Mouse (Mus musculus) lung, postnatal 25 days (tissue): Measurements from ENCODE around the gene Klhdc9.

Experiments
- DNase-seq: peaks from one replicate; pipeline ENCODE4 v3.0.0; 2022; ENCODE audit warnings: low spot score

Gene Klhdc9

DNA sequence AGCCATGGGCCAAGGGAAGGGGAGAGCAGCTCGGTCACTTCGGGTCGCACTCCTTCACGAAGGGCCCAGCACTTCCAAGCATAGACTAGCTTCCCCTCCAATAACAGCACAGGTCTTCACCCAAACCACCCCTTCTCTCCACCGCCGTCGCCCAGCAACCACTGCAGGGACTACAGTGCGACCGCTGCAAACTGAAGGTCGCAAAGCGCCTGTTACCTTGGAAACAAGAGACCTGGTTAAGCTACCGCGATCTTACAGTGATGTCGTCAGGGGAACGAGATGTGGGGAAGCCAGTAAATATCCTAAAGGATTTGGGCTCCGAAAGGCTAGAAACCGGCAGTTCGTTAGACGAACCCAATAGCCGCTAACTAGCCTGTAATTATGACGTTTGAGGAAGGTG lies at the start of gene Klhdc9:
Gene Klhdc9 (minus strand): TSS at position 143 of the 400 bp plus-strand sequence.
- DNase-seq: peak; percentile 85

DNA sequence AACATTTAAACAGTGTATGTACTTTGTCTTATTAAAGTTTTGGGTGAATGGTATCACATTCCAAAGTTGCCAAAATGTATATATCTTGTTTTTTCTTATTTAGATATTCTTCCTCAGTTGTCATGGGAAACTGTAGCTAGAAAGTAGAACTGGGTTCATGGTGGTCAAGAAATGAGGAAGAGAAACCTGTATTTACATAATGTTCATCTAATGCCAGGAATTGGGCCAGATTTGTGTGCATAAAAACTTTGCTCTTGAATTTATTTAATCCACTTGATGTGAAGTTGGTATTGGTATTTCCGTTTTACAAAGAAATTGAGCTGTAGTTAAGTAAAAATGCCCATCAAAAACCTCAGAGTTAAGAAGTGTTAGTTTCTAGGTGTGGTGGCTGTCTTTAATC lies 49.6 kb upstream of the Klhdc9 start:
- no peak for DNase-seq

DNA sequence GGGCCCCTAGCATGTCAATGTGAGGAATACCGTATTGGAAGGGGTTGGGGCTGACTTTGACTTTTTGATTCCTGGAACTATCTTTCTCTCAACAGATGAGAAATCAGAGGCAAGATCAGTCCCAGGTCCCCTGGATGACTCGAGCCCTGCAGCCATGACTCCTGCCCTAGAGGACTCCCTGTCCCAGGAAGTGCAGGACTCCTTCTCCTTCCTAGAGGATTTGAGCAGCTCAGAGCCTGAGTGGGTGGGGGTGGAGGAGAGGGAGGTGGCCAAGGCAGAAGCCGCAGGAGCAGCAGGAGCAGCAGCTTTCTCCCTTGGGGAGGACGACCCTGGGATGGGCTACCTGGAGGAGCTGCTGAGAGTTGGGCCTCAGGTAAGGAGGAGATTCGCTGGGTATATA lies 46.7 kb upstream of the Klhdc9 start:
- DNase-seq: no peak

DNA sequence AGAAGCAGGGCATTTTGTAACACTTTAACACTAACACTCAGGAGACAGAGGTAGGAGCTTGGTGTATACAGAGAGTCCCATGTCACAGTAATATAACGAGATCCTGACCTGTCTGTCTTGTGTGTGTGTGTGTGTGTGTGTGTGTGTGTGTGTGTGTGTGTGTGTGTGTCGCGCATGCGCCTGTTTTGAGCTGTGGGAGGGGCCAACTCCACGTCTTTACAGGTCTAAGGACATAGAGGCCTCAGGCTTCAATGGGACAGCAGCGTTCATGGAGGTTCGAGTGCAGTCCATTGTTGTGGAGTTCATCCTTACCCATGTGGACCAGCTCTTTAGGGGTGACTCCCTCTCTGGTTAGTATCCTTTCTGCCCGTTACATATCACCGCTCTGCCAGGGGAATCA lies 42.4 kb upstream of the Klhdc9 start:
- DNase-seq: no peak

DNA sequence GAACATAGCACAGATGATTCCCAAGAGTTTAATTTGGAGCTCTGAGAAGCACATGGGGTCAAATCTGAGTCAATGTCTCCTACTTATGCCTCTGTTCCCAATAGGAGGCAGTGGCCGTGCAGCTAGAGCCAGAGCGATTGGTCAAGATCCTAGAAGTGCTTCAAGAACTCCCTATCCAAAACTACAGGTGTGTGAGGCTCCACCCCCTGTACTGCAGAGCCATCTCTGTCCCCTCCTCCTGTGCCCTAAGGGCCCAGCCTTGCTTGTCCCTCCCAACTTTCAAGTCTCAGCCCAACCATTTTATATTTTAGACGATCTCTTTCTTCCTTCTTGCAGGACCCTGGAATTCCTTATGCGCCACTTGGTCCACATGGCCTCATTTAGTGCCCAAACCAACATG lies 41.2 kb upstream of the Klhdc9 start:
- no peak for DNase-seq

DNA sequence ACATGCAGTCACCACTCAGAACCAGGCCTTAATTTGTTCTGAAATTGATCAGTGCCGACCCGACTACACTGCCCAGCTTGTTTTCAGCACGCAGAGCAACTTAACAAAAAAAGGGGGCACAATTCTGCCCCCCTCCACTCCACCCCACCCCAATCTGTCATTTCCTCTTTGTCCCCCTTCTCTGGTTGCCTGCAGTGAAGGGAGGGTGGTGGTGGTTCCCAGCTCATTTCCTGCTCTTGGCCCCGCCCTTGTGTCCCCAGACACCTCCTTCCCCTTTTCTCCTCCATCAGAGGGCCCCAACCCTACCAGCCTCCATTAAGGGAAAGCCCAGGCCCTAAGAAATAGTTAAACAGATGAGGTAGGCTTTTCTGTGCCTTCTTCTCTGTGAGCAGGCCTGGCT lies 29.5 kb upstream of the Klhdc9 start:
- peak; percentile 73 for DNase-seq

DNA sequence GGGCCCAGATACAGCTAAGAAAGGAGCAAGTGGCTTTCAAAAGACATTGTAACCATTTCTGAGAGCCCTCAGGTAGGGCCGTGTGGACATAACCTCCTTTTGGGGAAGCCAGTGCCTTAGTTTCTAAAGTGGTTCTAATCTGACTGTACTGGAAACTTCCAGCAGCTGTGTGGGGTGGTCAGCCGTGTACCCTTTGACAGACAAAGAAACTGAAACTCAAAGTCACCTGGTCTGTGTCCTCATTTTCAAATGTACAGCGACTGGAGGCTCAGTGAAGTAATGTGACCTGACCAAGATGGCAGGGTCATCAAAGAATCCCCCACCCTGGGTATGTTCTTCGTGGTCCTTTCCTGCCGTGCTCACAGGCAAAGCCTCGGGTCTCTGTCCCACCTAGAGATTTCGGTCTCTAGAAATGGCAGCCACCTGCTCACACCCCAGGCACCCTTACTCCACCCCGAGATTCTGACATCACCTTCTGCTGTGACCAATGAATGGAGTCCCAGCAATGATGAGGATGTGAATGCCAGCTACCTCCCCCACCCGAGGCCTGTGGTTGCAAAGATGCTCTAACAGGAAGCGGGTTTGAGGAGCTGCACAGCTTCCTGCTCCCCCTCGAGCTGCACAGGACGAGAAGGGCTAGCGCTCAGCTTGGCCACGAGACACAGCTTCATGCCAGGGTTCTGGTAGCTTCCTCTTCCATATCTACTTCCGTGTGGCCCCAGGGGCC lies 27.9 kb upstream of the Klhdc9 start, which contains the start of gene Arhgap30:
Gene Arhgap30 (plus strand): TSS at position 579 of the 727 bp plus-strand sequence.
- peak; percentile 89 for DNase-seq

DNA sequence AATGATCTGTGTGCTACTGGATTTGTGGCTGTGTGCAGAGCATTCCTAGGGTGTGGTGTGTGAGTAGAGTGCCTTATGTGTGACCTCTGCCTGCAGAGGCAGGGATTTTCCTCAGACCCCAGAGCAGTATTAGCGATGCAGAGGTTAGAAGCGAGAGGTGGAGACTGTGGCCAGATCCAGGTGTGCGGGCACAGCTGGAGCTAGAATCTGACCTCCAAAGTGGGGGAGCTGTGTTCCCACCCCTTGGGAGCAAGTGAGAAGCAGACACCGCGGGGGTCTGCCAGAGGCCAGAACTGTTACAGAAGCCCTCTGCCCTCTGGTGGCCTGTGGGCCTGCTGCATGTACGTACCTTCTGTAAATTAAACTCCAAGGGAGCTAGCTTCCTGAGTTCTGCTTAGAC lies 26.5 kb upstream of the Klhdc9 start:
- no peak for DNase-seq

DNA sequence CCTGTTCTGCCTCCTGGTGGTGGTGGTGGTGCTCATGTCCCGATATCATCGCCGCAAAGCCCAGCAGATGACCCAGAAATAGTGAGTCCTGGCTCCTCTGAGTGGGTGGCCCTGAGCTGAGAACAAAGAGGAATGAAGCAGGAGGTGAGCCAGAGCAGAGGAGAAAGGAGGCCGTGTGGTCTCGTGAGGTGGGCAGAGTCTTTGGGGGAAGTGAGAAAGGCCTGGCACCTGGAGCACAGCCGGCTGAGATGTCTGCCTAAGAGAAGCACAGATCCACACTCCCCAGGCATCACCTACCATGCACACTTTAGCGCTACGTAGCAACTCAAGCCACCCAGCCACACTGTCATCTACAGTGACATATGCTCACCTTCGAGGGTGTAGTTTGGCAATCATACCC lies 24.6 kb upstream of the Klhdc9 start:
- DNase-seq: no peak

DNA sequence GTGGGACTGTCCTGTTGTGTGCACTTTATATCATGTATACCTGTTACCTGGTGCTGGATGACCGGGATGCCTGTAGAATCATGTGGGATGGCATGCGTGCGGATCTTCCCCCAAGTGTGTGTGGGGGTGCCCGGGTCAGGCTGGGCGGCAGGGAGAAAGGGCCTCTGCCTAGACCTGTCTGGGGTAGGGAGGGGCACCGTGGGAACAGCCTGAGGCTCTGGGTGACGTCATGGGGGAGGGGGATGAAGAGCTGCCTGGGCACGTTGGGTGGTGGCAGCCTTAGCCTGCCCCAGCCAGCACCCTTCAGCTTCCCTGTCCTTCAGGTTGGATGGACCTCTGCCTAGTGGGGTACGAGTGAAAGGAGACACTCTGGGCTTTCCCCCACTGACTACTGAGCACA lies 23.8 kb upstream of the Klhdc9 start:
- no peak for DNase-seq

DNA sequence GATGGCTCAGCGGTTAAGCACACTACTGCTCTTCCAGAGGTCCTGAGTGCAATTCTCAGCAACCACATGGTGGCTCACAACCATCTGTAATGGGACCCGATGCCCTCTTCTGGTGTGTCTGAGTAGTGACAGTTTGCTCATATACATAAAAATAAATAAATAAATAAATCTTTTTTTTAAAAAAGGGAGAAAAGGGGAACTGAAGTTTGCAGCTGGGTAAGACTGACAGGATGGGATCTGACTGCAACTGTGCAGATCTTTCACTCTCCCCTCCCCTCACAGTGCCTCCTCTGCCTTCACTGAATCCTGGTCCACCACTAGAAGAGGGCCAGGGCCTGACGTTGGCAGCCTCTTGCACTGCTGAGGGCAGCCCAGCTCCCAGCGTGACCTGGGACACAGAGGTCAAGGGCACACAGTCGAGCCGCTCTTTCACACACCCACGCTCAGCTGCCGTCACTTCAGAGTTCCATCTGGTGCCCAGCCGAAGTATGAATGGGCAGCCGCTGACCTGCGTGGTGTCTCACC lies 21.6 kb upstream of the Klhdc9 start:
- DNase-seq: no peak

DNA sequence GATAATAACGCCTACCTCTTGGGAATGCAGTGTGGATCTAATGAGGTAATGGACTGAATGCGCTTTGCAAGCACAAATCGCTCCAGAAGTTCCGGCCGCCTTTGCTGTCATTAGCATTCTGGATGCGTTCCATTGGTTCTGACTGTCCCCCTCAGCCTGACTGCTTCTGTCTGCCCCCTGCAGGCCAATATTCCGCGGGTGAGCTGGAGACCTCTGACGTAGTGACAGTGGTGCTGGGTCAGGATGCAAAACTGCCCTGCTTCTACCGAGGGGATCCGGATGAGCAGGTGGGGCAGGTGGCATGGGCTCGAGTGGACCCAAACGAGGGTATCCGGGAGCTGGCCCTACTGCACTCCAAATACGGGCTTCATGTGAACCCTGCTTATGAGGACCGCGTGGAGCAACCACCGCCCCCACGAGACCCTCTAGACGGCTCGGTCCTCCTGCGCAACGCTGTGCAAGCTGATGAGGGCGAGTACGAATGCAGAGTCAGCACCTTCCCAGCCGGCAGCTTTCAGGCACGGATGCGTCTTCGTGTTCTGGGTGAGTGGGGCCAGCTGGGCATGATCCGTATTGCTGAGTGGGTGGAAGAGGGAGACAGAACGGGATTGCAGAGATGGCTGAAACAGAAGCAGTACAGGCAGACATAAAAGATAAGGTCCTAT lies 19.5 kb upstream of the Klhdc9 start:
- DNase-seq: peak; percentile 88

DNA sequence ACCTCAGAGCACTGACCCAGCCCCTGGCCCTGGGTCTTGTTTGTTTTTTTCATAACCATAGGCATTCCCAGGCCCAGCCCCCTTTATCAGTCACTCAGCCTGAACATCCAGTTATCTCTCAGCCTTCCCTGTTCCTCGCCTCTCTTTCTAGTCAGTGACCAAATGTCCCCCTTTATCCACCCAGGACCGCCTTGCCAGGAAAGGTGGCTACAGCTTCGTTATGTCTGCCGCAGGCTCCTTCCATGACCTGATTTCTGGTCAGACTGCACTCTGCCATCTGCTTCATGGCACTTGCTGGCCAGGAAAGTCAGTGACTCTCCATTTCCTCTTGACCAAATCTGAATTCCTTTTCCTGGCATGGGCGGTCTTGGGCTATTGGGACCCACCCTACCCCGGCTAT lies 17.7 kb upstream of the Klhdc9 start:
- no peak for DNase-seq

DNA sequence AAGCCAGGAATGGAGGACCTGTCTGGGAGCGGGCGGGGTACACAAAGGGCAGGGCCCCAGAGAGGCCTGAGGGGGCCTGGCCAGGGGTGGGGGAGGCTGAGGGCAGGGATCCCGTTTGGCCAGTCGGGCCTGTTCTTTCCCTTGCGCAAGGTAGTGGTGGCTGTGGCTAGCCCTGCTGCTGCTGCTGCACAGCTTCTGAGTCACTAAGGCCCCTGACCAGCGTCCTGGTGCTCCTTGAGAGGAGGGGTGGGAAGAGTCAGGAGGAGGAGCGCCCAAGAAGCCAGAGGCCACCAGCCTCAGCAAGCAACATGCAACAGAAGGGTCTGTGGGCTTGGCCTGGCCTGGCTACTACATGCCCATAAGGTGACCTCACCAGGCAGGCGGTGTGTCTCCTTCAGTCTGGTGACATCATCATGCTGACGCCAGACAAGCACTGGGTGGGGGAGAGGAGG lies 15.1 kb upstream of the Klhdc9 start:
- peak; percentile 81 for DNase-seq

DNA sequence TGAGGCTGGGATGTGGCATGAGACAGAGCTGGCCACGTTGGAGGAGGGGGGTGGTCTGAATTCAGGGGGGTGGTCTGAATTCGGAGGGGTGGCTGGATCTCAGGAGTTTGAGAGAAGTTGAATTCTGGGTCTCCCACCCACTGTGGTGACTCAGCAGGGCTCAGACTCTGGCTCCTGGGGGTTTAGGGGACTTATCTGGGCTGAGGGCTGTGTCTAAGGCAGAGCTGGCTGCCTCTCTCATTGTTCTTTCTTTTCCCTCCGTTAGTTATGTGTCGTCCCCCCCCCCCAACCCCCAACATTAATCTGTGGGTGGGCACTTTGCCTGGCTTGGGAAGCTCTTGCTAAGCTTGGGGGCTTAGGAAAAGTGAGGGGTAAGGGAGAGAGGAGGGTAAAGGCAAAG lies 13.3 kb upstream of the Klhdc9 start:
- no peak for DNase-seq

DNA sequence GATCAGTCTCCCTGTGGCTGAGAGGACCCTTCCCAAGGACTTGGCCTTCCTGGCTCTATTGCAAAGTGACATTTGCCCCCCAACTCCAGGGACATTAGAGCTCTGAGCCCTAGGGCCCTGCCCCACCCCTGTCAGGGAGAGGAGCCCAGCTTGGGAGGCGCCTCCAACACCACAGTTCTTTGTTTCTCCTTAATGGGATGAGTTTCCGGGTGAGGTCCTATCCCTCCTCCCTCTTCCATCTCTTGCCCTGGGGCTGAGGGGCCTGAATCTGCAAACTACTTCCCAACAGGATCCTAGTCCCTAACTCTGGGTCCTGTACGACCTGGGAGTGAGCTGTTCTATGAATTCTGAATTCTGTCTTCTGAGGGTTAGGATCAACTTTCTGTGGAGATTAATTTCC lies 12.3 kb upstream of the Klhdc9 start:
- no peak for DNase-seq

DNA sequence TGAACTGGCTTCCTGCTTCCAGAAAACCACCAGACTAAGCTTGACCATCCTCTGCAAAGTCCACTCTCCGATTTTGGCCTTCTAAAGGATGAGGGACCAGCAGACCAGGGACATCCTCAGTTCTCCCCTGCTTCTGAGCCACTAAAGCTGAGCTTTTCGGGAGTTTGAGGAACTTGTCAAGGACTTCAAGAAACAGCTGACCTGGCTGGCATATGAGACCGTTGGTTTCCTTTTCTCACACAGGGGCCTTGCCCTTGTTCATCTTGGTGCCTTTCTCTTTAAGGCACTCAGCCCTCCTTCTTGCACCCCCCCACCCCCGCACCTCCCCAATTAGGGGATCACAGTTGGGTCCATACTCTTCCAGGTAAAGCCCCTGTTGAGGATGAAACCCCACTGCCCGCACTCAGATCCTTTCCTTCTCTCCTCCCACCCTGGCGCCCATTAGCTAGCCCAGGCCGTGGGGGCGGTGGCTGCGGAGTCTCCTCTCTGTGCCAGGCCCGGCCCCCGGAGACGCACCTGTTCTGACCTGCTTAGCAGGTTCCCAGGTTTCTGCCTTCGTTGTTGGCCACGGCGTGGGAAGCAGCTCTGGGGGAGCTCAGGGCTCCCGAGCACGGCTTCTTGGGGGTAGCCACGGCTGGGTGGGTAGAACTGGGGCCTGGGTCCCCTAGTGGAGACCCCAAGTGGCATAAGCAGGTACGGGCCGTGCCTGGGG lies 9.4 kb upstream of the Klhdc9 start, which contains the start of gene Nectin4:
Gene Nectin4 (plus strand): TSS at position 255 of the 712 bp plus-strand sequence.
- peak; percentile 71 for DNase-seq

DNA sequence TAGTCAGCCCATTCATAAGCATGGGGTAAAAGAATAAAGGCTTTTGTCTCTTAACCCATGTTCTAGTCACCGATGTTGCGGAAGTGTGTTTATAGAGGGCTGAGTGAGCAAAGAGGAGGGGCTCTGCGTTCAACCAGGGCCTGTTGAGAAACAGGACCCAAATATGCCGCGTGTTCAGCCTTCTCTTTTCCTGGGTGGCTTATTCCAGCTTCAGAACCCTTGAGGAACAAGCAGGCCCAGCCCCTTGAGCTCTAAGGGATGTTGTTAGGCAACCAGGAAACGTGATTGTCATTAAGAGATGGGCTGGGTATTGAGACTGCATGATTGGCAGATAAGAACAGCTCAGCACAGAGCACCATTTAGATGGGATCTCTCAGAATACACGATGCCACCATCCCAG lies 5.3 kb upstream of the Klhdc9 start:
- DNase-seq: peak; percentile 37

DNA sequence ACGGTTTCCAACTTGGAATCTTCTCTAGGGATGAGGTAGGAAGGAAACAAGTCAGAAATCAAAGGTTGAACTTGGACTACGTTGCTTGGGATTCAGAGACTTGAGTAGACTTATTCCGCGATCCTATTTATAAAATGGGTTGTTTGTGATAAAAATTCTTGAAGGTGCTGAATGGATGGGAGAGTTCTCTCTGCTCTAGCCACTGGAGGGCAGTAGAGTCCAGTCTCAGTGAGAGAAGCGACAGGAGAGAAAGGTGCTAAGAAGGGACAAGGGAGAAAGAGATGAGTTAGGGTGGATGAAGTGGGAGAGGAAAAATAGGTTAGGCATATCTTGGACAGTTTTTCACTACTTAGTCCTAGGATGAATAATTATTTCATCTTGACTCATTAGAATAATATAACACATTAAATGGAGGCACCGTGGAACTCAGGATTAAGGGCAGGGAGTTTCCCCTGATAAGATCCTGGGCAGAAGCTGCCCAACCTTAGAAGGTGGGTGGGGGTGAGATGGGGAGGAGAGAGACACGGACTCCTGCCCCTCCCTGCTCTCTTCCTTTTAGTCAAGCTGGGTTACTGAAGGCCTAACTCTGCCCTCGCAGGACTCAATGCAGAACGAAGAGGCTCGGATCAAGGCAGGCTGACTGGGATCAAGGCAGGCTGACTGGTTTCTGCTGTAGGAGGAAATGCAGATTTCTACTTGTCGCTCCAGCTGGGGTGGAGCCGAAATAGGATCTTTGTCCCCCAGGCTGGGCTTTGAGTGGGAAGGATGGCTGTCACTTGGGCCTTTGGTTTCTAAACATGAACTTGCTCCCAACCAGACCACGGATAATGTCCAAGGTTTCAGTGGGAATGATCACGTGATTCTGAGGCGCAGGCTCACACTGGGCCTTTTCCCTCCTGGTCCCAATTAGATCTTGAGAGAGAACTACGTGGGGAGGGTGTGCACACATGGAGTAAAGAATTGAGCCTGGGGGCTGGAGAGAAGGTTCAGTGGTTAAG lies 807 bp upstream of the Klhdc9 start:
- DNase-seq: peak; percentile 83

DNA sequence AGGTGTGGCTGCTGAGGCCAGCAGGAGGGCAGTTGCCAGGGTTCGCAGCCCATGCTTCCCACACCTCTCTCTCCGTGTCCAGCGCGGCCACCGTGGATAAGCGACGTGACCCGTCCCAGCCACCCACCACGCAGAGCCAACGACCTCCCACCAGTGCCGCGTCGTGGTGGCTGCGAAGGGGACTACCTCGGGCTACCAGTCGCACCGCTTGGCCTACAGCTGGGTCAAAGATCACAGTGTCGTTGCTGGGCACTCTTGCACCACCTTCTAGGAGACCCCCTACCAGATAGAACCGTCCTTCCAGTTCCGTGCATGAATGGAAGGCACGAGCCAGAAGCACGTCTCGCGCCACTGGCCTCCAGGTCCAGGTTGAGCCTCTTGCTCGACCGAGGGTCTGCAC lies 345 bp downstream of the Klhdc9 start:
- DNase-seq: no peak

DNA sequence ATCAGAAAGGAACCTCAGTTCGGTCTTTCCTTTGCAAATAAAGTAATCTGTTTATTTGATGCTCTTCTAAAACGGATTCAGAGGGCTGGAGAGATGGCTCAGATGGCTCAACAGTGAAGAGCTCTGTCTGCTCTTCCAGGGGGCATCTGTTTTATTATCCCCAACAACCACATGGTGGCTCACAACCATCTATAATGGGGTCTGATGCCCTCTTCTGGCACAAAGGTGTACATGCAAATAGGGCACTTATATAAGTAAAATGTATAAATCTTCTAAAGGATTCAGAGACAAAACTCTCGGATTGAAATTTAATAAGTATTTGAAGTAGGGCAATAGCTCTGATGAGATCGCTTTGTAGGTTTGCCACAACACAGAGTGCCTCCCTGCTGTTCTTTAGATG lies 2.2 kb downstream of the Klhdc9 start:
- no peak for DNase-seq
